Mouse (Mus musculus): ENCODE measurements at regions not wholly inside any gene's neighbourhood (a gene's known extent, or its start where the extent isn't known, plus 50 kb on each side); places are given as distances from the start of the nearest gene placed in this dataset.

GRCm38 (mm10) chr5:73854774-73855371 is 203.7 kb downstream of the Spata18 start:
- Histone ChIP-seq H3K27me3 (ENCODE audit: low read depth, poor library complexity, severe bottlenecking) (no peaks in the 10 kb centered on the region), H3K9me3 (replicated peaks) (no peaks in the 10 kb centered on the region), H3K36me3 (no peaks in the 10 kb centered on the region), H3K4me1 (peaks cover 19% of the 10 kb centered on the region), H3K27ac (peak overlapping the region; percentile 65), H3K4me3 (no peak overlapping the region)
- DNase-seq (ENCODE audit: low spot score), result no peak
- WGBS, result 89% methylated on average over 18 of the region's 18 CpGs

DNA sequence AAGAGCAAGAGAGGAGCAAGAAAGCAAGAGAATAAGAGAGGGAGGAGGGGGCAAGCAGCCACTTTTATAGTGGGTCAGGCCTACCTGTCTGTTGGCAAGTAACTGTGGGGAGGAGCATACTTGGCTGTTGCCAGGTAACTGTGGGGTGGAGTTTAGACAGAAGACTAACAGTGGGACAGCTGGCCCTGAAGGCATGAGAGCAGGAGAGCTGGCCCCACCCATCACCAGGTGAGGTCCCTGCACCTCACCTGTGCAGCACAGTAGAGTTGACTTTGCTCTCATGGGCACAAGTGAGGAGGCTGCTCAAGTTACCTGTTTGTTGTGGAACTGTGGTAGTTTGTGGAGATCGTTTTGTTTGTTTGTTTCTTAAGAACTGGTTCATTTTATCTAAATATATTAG is 208.1 kb downstream of the Spata18 start:
- no peaks in the 10 kb centered on the region for H3K36me3 ChIP-seq
- 88% methylated on average over 1 of the region's 1 CpGs for WGBS
- no peak overlapping the region for H3K4me3 ChIP-seq
- H3K9me3 ChIP-seq (replicated peaks), result no peaks in the 10 kb centered on the region
- no peak for DNase-seq (ENCODE audit: low spot score)
- H3K4me1 ChIP-seq, result peaks cover 8% of the 10 kb centered on the region
- no peaks in the 10 kb centered on the region for H3K27me3 ChIP-seq (ENCODE audit: low read depth, poor library complexity, severe bottlenecking)
- no peak overlapping the region for H3K27ac ChIP-seq

DNA sequence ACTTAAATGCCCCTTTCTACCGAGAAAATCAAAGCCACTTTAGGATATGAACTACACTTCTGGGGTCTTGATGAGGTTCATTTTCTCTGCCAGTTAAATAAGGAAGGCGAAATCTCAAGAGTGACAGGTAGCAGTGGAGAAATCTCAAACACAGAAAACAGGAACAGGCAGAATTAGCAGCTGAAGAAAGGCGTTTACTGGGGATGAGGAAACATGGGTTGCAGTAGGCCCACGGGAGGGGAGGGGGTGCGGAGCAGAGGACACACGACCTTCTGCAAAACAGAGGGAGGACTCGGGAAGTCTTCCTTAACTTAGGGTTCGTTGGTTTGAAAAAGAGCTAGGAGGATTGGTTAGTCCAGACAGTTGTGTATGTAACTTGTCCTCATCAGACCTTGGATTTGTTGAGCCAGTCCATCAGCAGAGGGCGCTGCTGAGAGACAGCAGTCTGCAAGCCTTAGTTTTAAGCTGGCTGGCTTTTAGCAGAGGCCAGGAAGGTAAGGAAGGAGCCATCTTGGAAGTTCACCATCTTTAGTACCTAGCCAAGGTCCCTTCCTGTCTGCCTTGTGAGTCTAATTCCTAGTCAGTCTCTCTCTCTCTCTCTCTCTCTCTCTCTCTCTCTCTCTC is 204.0 kb downstream of the Usp46 start:
- Histone ChIP-seq H3K9me3 (replicated peaks) (no peaks in the 10 kb centered on the region), H3K27ac (no peak overlapping the region), H3K4me3 (no peak overlapping the region), H3K36me3 (no peaks in the 10 kb centered on the region), H3K27me3 (ENCODE audit: low read depth, poor library complexity, severe bottlenecking) (no peaks in the 10 kb centered on the region), H3K4me1 (no peaks in the 10 kb centered on the region)
- WGBS, result 81% methylated on average over 9 of the region's 9 CpGs
- DNase-seq (ENCODE audit: low spot score), result peak; percentile 69

GRCm38 (mm10) chr5:73872641-73873421 is 195.4 kb downstream of the Usp46 start:
- Histone ChIP-seq H3K9me3 (replicated peaks) (no peaks in the 10 kb centered on the region), H3K36me3 (no peaks in the 10 kb centered on the region), H3K4me1 (no peaks in the 10 kb centered on the region), H3K27me3 (ENCODE audit: low read depth, poor library complexity, severe bottlenecking) (no peaks in the 10 kb centered on the region), H3K27ac (no peak overlapping the region), H3K4me3 (no peak overlapping the region)
- no peak for DNase-seq (ENCODE audit: low spot score)
- WGBS, result 82% methylated on average over 9 of the region's 9 CpGs

DNA sequence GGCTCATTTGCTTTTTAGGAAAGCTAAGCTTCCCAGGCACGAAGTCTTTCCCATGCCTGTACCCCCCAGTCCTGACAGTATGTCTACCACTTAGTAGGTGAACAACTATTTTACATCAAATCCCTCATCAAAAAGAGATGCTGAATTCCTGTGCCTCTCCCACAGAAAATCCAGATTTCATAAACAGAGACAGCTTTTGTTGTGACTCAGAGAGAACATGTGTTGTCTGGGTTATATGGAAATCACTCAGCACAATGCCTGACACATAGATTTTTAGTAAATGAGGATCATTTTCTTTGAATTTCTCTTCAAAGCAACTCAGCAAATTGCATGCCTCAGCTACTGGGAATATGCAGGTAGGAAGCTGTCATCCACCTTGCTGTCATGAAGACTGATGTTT is 193.5 kb downstream of the Usp46 start:
- Histone ChIP-seq H3K36me3 (no peaks in the 10 kb centered on the region), H3K27ac (no peak overlapping the region), H3K4me3 (no peak overlapping the region), H3K27me3 (ENCODE audit: low read depth, poor library complexity, severe bottlenecking) (no peaks in the 10 kb centered on the region), H3K4me1 (no peaks in the 10 kb centered on the region), H3K9me3 (replicated peaks) (no peaks in the 10 kb centered on the region)
- 79% methylated on average over 1 of the region's 1 CpGs for WGBS
- DNase-seq (ENCODE audit: low spot score), result no peak

GRCm38 (mm10) chr5:73875847-73876246 is 192.4 kb downstream of the Usp46 start:
- 81% methylated on average over 3 of the region's 3 CpGs for WGBS
- Histone ChIP-seq H3K27me3 (ENCODE audit: low read depth, poor library complexity, severe bottlenecking) (no peaks in the 10 kb centered on the region), H3K27ac (no peak overlapping the region), H3K36me3 (no peaks in the 10 kb centered on the region), H3K9me3 (replicated peaks) (no peaks in the 10 kb centered on the region), H3K4me1 (peaks cover 5% of the 10 kb centered on the region), H3K4me3 (no peak overlapping the region)
- no peak for DNase-seq (ENCODE audit: low spot score)

- peaks cover 29% of the 10 kb centered on the region for H3K4me1 ChIP-seq
- 84% methylated on average over 3 of the region's 3 CpGs for WGBS
- H3K27ac ChIP-seq, result peak overlapping the region; percentile 66; the same call in 1 of the 2 replicates
Observed at GRCm38 (mm10) chr5:73880936-73881335, 187.3 kb downstream of the Usp46 start.

DNA sequence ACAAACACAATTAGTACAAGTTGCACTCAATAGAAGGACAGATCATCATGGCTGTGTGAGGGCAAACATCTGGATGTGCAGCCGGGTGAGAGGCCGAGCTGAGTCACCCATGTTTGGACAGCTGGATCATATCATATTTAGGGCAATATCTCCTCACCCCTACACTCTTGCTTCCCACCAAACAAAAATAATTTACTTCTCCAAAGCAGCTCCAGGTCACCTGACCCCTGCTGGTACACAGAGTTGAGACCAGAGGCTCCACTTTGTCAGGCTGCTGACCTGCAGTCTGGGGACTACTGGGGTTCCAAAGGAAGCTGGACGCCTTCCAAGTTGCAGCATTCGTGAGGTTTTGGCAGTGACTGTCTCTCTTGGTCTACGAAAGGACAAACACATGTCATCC is 186.3 kb downstream of the Usp46 start:
- DNase-seq (ENCODE audit: low spot score), result peak; percentile 65
- Histone ChIP-seq H3K27me3 (ENCODE audit: low read depth, poor library complexity, severe bottlenecking) (no peaks in the 10 kb centered on the region), H3K27ac (peak overlapping the region; percentile 51), H3K4me1 (peaks cover 29% of the 10 kb centered on the region), H3K9me3 (replicated peaks) (no peaks in the 10 kb centered on the region), H3K36me3 (no peaks in the 10 kb centered on the region), H3K4me3 (no peak overlapping the region)
- WGBS, result 25% methylated on average over 5 of the region's 5 CpGs

More at GRCm38 (mm10) chr5:73880936-73881335, 187.3 kb downstream of the Usp46 start:
- Histone ChIP-seq H3K36me3 (no peaks in the 10 kb centered on the region), H3K4me3 (no peak overlapping the region), H3K9me3 (replicated peaks) (no peaks in the 10 kb centered on the region), H3K27me3 (ENCODE audit: low read depth, poor library complexity, severe bottlenecking) (no peaks in the 10 kb centered on the region)
- DNase-seq (ENCODE audit: low spot score), result no peak

DNA sequence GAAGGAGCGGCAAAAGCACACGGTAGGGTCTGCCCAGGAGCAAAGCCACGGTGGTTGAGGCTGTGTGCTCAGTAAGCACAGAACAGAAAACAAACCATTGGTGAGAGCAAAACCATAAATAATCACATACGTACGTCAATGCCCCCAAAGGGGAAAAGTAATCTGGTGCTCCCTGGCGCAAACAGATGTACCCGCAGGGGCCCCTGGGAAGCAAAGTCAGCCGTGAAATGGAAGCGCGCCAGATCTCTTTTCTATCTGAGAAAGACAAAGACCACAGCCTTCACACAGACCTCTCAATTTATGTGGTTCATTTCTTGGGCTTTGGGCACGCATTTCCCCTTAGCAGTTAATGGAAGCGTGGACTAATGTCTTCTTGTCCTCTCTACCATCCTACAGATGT is 183.2 kb downstream of the Usp46 start:
- H3K27ac ChIP-seq, result no peak overlapping the region; the same call in 1 of the 2 replicates
- no peaks in the 10 kb centered on the region for H3K9me3 ChIP-seq (replicated peaks)
- no peak overlapping the region for H3K4me3 ChIP-seq
- WGBS, result 83% methylated on average over 12 of the region's 12 CpGs
- no peaks in the 10 kb centered on the region for H3K27me3 ChIP-seq (ENCODE audit: low read depth, poor library complexity, severe bottlenecking)
- no peak for DNase-seq (ENCODE audit: low spot score)
- no peaks in the 10 kb centered on the region for H3K36me3 ChIP-seq
- H3K4me1 ChIP-seq, result peaks cover 29% of the 10 kb centered on the region

- Histone ChIP-seq H3K36me3 (no peaks in the 10 kb centered on the region), H3K4me3 (no peak overlapping the region), H3K27ac (no peak overlapping the region), H3K27me3 (ENCODE audit: low read depth, poor library complexity, severe bottlenecking) (no peaks in the 10 kb centered on the region), H3K9me3 (replicated peaks) (no peaks in the 10 kb centered on the region), H3K4me1 (peaks cover 26% of the 10 kb centered on the region)
- 91% methylated on average over 1 of the region's 1 CpGs for WGBS
- DNase-seq (ENCODE audit: low spot score), result no peak
Observed at GRCm38 (mm10) chr5:73885691-73886090, 182.5 kb downstream of the Usp46 start.

- H3K4me3 ChIP-seq, result no peak overlapping the region
- no peak for DNase-seq (ENCODE audit: low spot score)
- H3K36me3 ChIP-seq, result no peaks in the 10 kb centered on the region
- H3K27ac ChIP-seq, result no peak overlapping the region
- peaks cover 8% of the 10 kb centered on the region for H3K4me1 ChIP-seq
- H3K9me3 ChIP-seq (replicated peaks), result no peaks in the 10 kb centered on the region
- WGBS, result 91% methylated on average over 8 of the region's 8 CpGs
- H3K27me3 ChIP-seq (ENCODE audit: low read depth, poor library complexity, severe bottlenecking), result no peaks in the 10 kb centered on the region
Observed at GRCm38 (mm10) chr5:73887306-73887958, 180.8 kb downstream of the Usp46 start.

DNA sequence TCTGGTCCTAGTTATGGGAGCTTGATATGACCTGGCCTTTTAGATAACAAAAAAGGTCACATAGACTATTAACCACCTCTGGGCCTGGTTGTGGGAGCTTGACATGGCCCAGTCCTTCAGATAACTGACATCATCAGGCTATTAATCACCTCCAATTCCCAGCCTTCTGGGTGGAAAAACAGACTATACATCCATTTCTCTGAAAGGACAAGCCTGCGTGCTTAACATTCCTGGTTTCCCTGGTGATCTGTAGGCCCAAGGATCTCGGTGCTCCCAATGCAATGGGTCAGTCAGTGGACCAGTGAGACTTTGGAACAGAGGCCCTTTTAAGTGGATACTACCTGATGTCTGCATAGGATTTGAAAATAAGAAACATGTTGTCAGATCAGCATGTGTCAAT is 179.8 kb downstream of the Usp46 start:
- Histone ChIP-seq H3K9me3 (replicated peaks) (no peaks in the 10 kb centered on the region), H3K4me3 (no peak overlapping the region), H3K4me1 (peaks cover 6% of the 10 kb centered on the region), H3K36me3 (no peaks in the 10 kb centered on the region), H3K27me3 (ENCODE audit: low read depth, poor library complexity, severe bottlenecking) (no peaks in the 10 kb centered on the region), H3K27ac (no peak overlapping the region)
- 70% methylated on average over 2 of the region's 2 CpGs for WGBS
- DNase-seq (ENCODE audit: low spot score), result no peak

DNA sequence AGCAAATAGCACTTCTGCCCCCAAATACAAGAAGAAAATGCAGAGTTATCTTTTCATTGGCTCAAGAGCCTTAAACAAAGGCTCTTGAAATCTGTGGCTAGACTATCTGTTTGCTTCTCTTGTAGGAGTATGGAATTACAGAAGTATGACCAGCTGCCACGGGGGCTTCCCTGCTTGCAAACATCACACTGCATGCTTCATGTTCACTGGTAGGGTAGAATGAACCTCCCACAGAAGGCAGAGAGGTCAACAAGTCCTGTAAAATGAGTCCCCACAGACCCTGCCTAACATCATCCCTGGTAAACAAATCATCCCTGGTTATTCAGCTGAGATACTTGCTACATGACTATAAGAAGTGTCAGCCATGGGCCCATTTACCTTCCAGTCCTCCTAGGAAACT is 178.9 kb downstream of the Usp46 start:
- H3K36me3 ChIP-seq, result no peaks in the 10 kb centered on the region
- no peak for DNase-seq (ENCODE audit: low spot score)
- H3K27me3 ChIP-seq (ENCODE audit: low read depth, poor library complexity, severe bottlenecking), result no peaks in the 10 kb centered on the region
- H3K4me1 ChIP-seq, result peaks cover 6% of the 10 kb centered on the region
- H3K27ac ChIP-seq, result no peak overlapping the region
- WGBS, result 78% methylated on average over 1 of the region's 1 CpGs
- no peak overlapping the region for H3K4me3 ChIP-seq
- no peaks in the 10 kb centered on the region for H3K9me3 ChIP-seq (replicated peaks)
